Mouse (Mus musculus): ENCODE measurements around the gene Ptprh.

Gene Ptprh

DNA sequence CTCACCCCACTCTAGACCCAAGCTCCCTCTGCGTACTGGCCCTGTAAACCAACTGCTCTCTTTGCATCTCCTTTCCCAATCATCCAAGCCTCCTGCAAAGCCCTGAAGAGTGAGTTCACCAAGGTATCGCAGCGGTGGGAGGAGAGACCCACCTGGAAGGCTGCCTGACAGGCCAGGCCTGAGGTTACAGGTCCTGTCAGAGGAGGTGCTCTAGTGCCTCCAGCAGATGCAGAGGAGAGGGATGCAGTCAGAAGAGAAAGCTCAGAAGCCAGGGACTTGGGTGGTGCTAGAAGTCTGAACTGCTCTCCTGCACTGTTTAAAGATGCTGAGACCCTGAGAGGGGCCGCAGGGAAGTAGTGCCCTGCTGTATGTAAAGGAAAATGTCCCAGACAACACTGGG, 104.8 kb downstream of the Ptprh start:
- no peak for DNase-seq
